Mouse (Mus musculus) midbrain, embryonic 13.5 days (tissue): Measurements from ENCODE around the gene Ifrd2. TPM values are rescaled to one million over a fixed set of nuclear protein-coding genes. Genes with fewer than 3 reads are reported as not detected.

Source experiments
- ATAC-seq: fragments of 200-750 bp; cut with Nextera tagmentation; 2 replicates; pipeline ENCODE4 v1.8.0; 2017; ENCODE audit warnings: mild to moderate bottlenecking, moderate TSS enrichment, moderate library complexity
- H3K27ac ChIP-seq: fragments of 300-500 bp; sonication (generic); 2 replicates; pipeline ENCODE4 v1.5.1; 2015; ENCODE audit warnings: inconsistent platforms, mild to moderate bottlenecking, moderate library complexity
- H3K27me3 ChIP-seq: fragments of 300-500 bp; sonication (generic); 2 replicates; pipeline ENCODE4 v1.6.1; 2015; ENCODE audit warnings: mild to moderate bottlenecking, inconsistent platforms
- H3K36me3 ChIP-seq: fragments of 300-500 bp; sonication (generic); 2 replicates; pipeline ENCODE4 v1.6.1; 2015; ENCODE audit warnings: mild to moderate bottlenecking, inconsistent platforms
- H3K4me1 ChIP-seq: fragments of 300-500 bp; sonication (generic); replicated peaks from 2 replicates; pipeline ENCODE4 v1.6.1; 2015; ENCODE audit warnings: inconsistent platforms
- H3K4me2 ChIP-seq: fragments of 300-500 bp; sonication (generic); replicated peaks from 2 replicates; pipeline ENCODE4 v1.6.1; 2015; ENCODE audit warnings: moderate library complexity, mild to moderate bottlenecking, inconsistent platforms
- H3K4me3 ChIP-seq: fragments of 300-500 bp; sonication (generic); replicated peaks from 2 replicates; pipeline ENCODE4 v1.5.1; 2015; ENCODE audit warnings: mild to moderate bottlenecking, inconsistent platforms
- H3K9ac ChIP-seq: fragments of 300-500 bp; sonication (generic); replicated peaks from 2 replicates; pipeline ENCODE4 v1.6.1; 2015; ENCODE audit warnings: mild to moderate bottlenecking, inconsistent platforms
- H3K9me3 ChIP-seq: fragments of 300-500 bp; sonication (generic); 2 replicates; pipeline ENCODE4 v1.6.1; 2016; ENCODE audit warnings: mild to moderate bottlenecking, inconsistent platforms
- WGBS: fragments of 180-500 bp; shearing (Covaris S2); methylation state at CpG from one replicate; pipeline ENCODE4 v1.1.7; 2015; 5-methylcytosine and 5-hydroxymethylcytosine counted together
- polyA plus RNA-seq: library from polyadenylated mRNA; unstranded; fragments of >200 nt; fragmentation: Nextera tagmentation; extraction: Ambion mirVana; gene quantifications from 2 replicates; pipeline ENCODE4 v1.2.1, GENCODE M21; 2015

The Ifrd2 gene
- polyA plus RNA-seq, 1 experiment from 2014 or later: 14.7 TPM

DNA sequence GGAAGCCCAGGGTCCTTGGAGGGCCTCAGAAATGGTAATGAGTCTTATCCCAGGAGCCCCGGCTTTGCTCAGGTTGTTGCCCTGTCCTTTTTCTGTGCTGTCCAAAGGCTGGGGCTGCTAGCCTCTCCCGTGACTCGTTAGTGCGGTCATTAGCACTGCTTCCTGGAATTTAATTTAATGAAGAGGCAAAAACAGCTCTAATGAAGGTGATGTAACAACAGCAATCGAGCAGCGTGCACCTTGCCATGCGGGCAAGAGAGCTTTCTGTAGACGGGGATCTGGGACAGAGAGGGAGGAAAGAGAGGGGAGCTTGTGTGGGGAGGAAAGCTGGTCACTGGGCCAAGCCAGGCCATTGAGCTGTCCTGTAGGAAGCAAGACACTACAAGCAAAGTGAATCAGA, 54.2 kb downstream of the Ifrd2 start:
- no peaks in the 10 kb centered on the region for H3K27me3 ChIP-seq
- WGBS: 36% methylated on average over 8 of the region's 8 CpGs
- no peaks in the 10 kb centered on the region for H3K36me3 ChIP-seq
- H3K4me1 ChIP-seq: peaks cover 49% of the 10 kb centered on the region
- no peak overlapping the region for H3K4me3 ChIP-seq
- ATAC-seq: no peak
- H3K9me3 ChIP-seq: no peaks in the 10 kb centered on the region
- H3K27ac ChIP-seq: peak overlapping the region; percentile 21; the same call in 1 of the 2 replicates
- H3K4me2 ChIP-seq: no peak overlapping the region
- H3K9ac ChIP-seq: no peak overlapping the region

Other genes with a start within 250 kb of the Ifrd2 start
- 17.5 and 18.1 TPM in 2 replicates for gene Hemk1, start 249.3 kb upstream of the Ifrd2 start, polyA plus RNA-seq
- gene 6430571L13Rik, start 247.0 kb upstream of the Ifrd2 start, polyA plus RNA-seq: 6.4 and 8.2 TPM in 2 replicates
- 5.9 and 7.1 TPM in 2 replicates for gene Cacna2d2, start 188.0 kb upstream of the Ifrd2 start, polyA plus RNA-seq
- gene Tmem115, start 53.7 kb upstream of the Ifrd2 start, polyA plus RNA-seq: 38.6 and 41.3 TPM in 2 replicates
- 28.3 and 29.1 TPM in 2 replicates for gene Cyb561d2, start 45.4 kb upstream of the Ifrd2 start, polyA plus RNA-seq
- gene Nprl2, start 45.4 kb upstream of the Ifrd2 start, polyA plus RNA-seq: 67.7 and 70.8 TPM in 2 replicates
- 1.1 and 1.5 TPM in 2 replicates for gene Zmynd10, start 40.3 kb upstream of the Ifrd2 start, polyA plus RNA-seq
- 38.6 and 39.5 TPM in 2 replicates for gene Rassf1, start 36.1 kb upstream of the Ifrd2 start, polyA plus RNA-seq
- 93.2 and 109 TPM in 2 replicates for gene Tusc2, start 24.4 kb upstream of the Ifrd2 start, polyA plus RNA-seq
- gene Hyal2, start 19.7 kb upstream of the Ifrd2 start, polyA plus RNA-seq: 98.9 and 106 TPM in 2 replicates
- 7.0 and 10.0 TPM in 2 replicates for gene Hyal1, start 10.7 kb upstream of the Ifrd2 start, polyA plus RNA-seq
- gene Naa80, start 8.8 kb upstream of the Ifrd2 start, polyA plus RNA-seq: 16.5 and 19.1 TPM in 2 replicates
- 1.1 and 1.8 TPM in 2 replicates for gene Hyal3, start 6.8 kb upstream of the Ifrd2 start, polyA plus RNA-seq
- 2.3 and 2.7 TPM in 2 replicates for gene Sema3b, start 21.6 kb downstream of the Ifrd2 start, polyA plus RNA-seq
- 399 and 416 TPM in 2 replicates for gene Gnai2, start 47.7 kb downstream of the Ifrd2 start, polyA plus RNA-seq
- 18.7 and 22.0 TPM in 2 replicates for gene Slc38a3, start 81.9 kb downstream of the Ifrd2 start, polyA plus RNA-seq
- 2.4 and 2.7 TPM in 2 replicates for gene Gnat1, start 92.1 kb downstream of the Ifrd2 start, polyA plus RNA-seq
- 18.9 and 24.6 TPM in 2 replicates for gene Sema3f, start 122.8 kb downstream of the Ifrd2 start, polyA plus RNA-seq
- gene Rbm5, start 183.4 kb downstream of the Ifrd2 start, polyA plus RNA-seq: 282 and 315 TPM in 2 replicates